Mouse (Mus musculus) cortical plate, adult 2 months (tissue): ENCODE measurements around the gene C8a.

Source experiments
- CTCF ChIP-seq: fragments of 200-500 bp; IDR thresholded peaks from 2 replicates; pipeline ENCODE4 v1.5.1; 2011; ENCODE audit warnings: mild to moderate bottlenecking, control low read depth, low read length; ENCODE audit not compliant: insufficient read depth; ENCODE audit errors: extremely low read depth
- POLR2A ChIP-seq: fragments of 200-500 bp; IDR thresholded peaks from 2 replicates; pipeline ENCODE4 v1.6.1; 2011; ENCODE audit warnings: mild to moderate bottlenecking, low read length, control low read depth; ENCODE audit not compliant: insufficient read depth; ENCODE audit errors: extremely low read depth

DNA sequence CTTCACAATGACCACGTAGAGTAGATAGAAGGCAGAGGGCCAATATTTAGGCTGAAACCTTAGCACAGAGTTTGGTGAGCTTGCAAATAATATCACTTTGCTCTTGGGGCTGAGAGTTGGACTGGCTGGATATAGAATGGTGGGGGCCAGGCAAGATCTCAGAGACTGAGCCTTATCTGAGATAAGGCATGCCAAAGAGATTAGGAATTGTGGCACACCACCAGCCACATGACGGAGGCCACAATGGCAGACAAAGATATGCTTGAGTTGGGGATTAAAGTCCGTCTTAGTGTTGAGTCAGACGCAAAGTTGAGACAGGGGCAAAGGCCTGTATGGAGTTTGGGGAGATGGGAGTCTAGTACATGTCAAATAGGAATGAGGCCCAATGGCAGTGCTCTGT lies 84.1 kb downstream of the C8a start:
- TF ChIP-seq CTCF (no peak), POLR2A (no peak)
